In genomic region chr10:58813081-58813800, GRCm38 (mm10) we compare ENCODE assay signal across 8 mouse cellular contexts. TPM values are rescaled to one million over a fixed set of nuclear protein-coding genes. Genes with fewer than 3 reads are reported as not detected.
DNase-seq lines count a peak whose midpoint lies in the region; ATAC-seq and TF ChIP-seq lines count a peak whose summit lies in the region.

Gene Sh3rf3 (plus strand): TSS chr10:58813359.

- peak within 1 kb of the TSS; percentile 49 for H3K4me3 ChIP-seq in intestine, postnatal 0 days (ENCODE audit: low read depth, low read length)
- peak within 1 kb of the TSS; percentile 68 for H3K4me3 ChIP-seq in limb, embryonic 15.5 days
- peak within 1 kb of the TSS; percentile 69 for H3K4me3 ChIP-seq in midbrain, postnatal 0 days (ENCODE audit: low read depth, low read length)
- peak within 1 kb of the TSS; percentile 65 for H3K4me3 ChIP-seq in testis, adult 2 months (ENCODE audit: control insufficient read depth, low read depth, low read length)

- no peaks in the 10 kb centered on the region for H3K36me3 ChIP-seq in intestine, postnatal 0 days (ENCODE audit: control insufficient read depth, insufficient read depth)
- H3K36me3 ChIP-seq in limb, embryonic 15.5 days = no peaks in the 10 kb centered on the region
- H3K36me3 ChIP-seq in midbrain, postnatal 0 days (ENCODE audit: insufficient read depth, low read length) = no peaks in the 10 kb centered on the region
- H3K36me3 ChIP-seq in testis, adult 2 months (ENCODE audit: control insufficient read depth, insufficient read depth, low read length) = no peaks in the 10 kb centered on the region

- no peaks in the 10 kb centered on the region for H3K4me1 ChIP-seq in intestine, postnatal 0 days (replicated peaks; ENCODE audit: control insufficient read depth, insufficient read depth, low read length)
- H3K4me1 ChIP-seq in limb, embryonic 15.5 days = peaks cover 20% of the 10 kb centered on the region
- no peaks in the 10 kb centered on the region; the same call in 1 of the 2 replicates for H3K4me1 ChIP-seq in midbrain, postnatal 0 days (ENCODE audit: insufficient read depth, low read length)
- H3K4me1 ChIP-seq in testis, adult 2 months (ENCODE audit: control insufficient read depth, insufficient read depth, low read length) = peaks cover 12% of the 10 kb centered on the region

- H3K4me2 ChIP-seq in intestine, postnatal 0 days (replicated peaks; ENCODE audit: low read depth) = peak within 1 kb of the TSS; percentile 89
- H3K4me2 ChIP-seq in limb, embryonic 15.5 days = peak within 1 kb of the TSS; percentile 99
- H3K4me2 ChIP-seq in midbrain, postnatal 0 days (ENCODE audit: low read depth, low read length, poor library complexity, severe bottlenecking) = peak within 1 kb of the TSS; percentile 99

- TF ChIP-seq CTCF in intestine, postnatal 0 days (IDR thresholded peaks at IDR 0.05; ENCODE audit: low read depth) = no peak
- TF ChIP-seq CTCF in midbrain, postnatal 0 days (IDR thresholded peaks at IDR 0.05) = no peak
- no peak for TF ChIP-seq CTCF in testis, adult 2 months (IDR thresholded peaks at IDR 0.05; ENCODE audit: control insufficient read depth, insufficient read depth, insufficient replicate concordance, low read depth, low read length)

- TF ChIP-seq POLR2A in testis, adult 2 months (IDR thresholded peaks at IDR 0.05; ENCODE audit: control insufficient read depth, low read depth, low read length) = no peak

- DNase-seq in heart, adult 18-20 months = peak; percentile 16 to 34
- no peak for DNase-seq in heart, adult 8-10 months (ENCODE audit: low spot score)
- DNase-seq in cerebellum, adult 9-11 months = peak; percentile 6
- no peak for DNase-seq in frontal cortex, adult 2 months (ENCODE audit: extremely low spot score in 1 of 2, low spot score in 1 of 2)
- peak; percentile 22 for DNase-seq in midbrain, postnatal 0 days (ENCODE audit: low spot score)

- H3K9me3 ChIP-seq in intestine, postnatal 0 days (ENCODE audit: control insufficient read depth) = no peaks in the 10 kb centered on the region
- no peaks in the 10 kb centered on the region for H3K9me3 ChIP-seq in limb, embryonic 15.5 days
- no peaks in the 10 kb centered on the region for H3K9me3 ChIP-seq in midbrain, postnatal 0 days (ENCODE audit: low read length)

- ATAC-seq in intestine, postnatal 0 days = no peak
- 0 out of 2 replicates have a peak, but pooled peaks have one; percentile 59 for ATAC-seq in limb, embryonic 15.5 days (ENCODE audit: insufficient number of reproducible peaks, low FRiP score, low TSS enrichment, low read depth)
- ATAC-seq in midbrain, postnatal 0 days (ENCODE audit: low FRiP score) = peak; percentile 56

- no peak within 1 kb of the TSS for H3K27ac ChIP-seq in intestine, postnatal 0 days (ENCODE audit: low read depth, low read length)
- peak within 1 kb of the TSS; percentile 81 for H3K27ac ChIP-seq in limb, embryonic 15.5 days
- H3K27ac ChIP-seq in midbrain, postnatal 0 days (ENCODE audit: low read depth, low read length) = 0 out of 2 replicates have a peak within 1 kb of the TSS, but pooled peaks have one; percentile 12
- H3K27ac ChIP-seq in testis, adult 2 months (ENCODE audit: control insufficient read depth, insufficient read depth, low read depth, low read length) = no peak within 1 kb of the TSS

- peak within 1 kb of the TSS; percentile 22; the same call in 1 of the 2 replicates for H3K9ac ChIP-seq in intestine, postnatal 0 days (ENCODE audit: low read depth, low read length)
- H3K9ac ChIP-seq in limb, embryonic 15.5 days = peak within 1 kb of the TSS; percentile 52
- H3K9ac ChIP-seq in midbrain, postnatal 0 days (replicated peaks; ENCODE audit: low read length, poor library complexity, severe bottlenecking) = peak within 1 kb of the TSS; percentile 62

- WGBS in intestine, postnatal 0 days = under 1% methylated on average over 71 of the region's 79 CpGs
- under 1% methylated on average over 76 of the region's 79 CpGs for WGBS in limb, embryonic 15.5 days
- WGBS in midbrain, postnatal 0 days = under 1% methylated on average over 61 of the region's 79 CpGs

- peaks cover 35% of the 10 kb centered on the region for H3K27me3 ChIP-seq in intestine, postnatal 0 days (replicated peaks; ENCODE audit: control insufficient read depth, insufficient read depth, low read length)
- peaks cover 34% of the 10 kb centered on the region for H3K27me3 ChIP-seq in limb, embryonic 15.5 days
- 0 out of 2 replicates have a peak, but pooled peaks cover 7% of the 10 kb centered on the region for H3K27me3 ChIP-seq in midbrain, postnatal 0 days (ENCODE audit: insufficient read depth, low read length)
- H3K27me3 ChIP-seq in testis, adult 2 months (ENCODE audit: control insufficient read depth, insufficient read depth, low read length) = no peaks in the 10 kb centered on the region; the same call in 1 of the 2 replicates

RNA-seq across cellular contexts. Expression of gene Sh3rf3, which starts in this region (rescaled TPM):
- total RNA-seq in heart, adult 18-20 months (2021) = under 1 TPM; 0.77 to 0.98 TPM
- total RNA-seq in heart, adult 8-10 months (2022) = 1 to 10 TPM in 2 of 4 experiments, under 1 TPM in 2; 0.95 to 1.6 (median 0.98) TPM
- 17.7 and 19.7 TPM in 2 replicates for polyA plus RNA-seq in frontal cortex, adult 2 months (2012; rRNA removed)
- polyA plus RNA-seq in intestine, postnatal 0 days (2015; fragmentation: Nextera tagmentation; extraction: Ambion mirVana) = 0.17 and 0.24 TPM in 2 replicates
- polyA plus RNA-seq in limb, embryonic 15.5 days (2015; fragmentation: Nextera tagmentation; extraction: Ambion mirVana) = 2.1 and 3.6 TPM in 2 replicates
- total RNA-seq in midbrain, postnatal 0 days (2014; rRNA removed) = 21.5 and 31.9 TPM in 2 replicates
- polyA plus RNA-seq in midbrain, postnatal 0 days (2015; fragmentation: Nextera tagmentation; extraction: Ambion mirVana) = 2.8 and 4.6 TPM in 2 replicates
- polyA plus RNA-seq in testis, adult 2 months (2012; rRNA removed) = 0.53 and 1.2 TPM in 2 replicates

Comparison
In these comparisons a context has a peak if more than half of its experiments do, and no peak if none do; other contexts are left out.
1. Peak in DNase-seq in heart, adult 18-20 months; RNA of the gene not detected or under 1 TPM.
2. DNase-seq: peak in cerebellum, adult 9-11 months (single experiment) and midbrain, postnatal 0 days (single experiment); none in heart, adult 8-10 months (single experiment) and frontal cortex, adult 2 months (0 of 2).
3. H3K27ac ChIP-seq: peak in limb, embryonic 15.5 days (single experiment) and midbrain, postnatal 0 days (single experiment); none in intestine, postnatal 0 days (single experiment) and testis, adult 2 months (single experiment).
4. Peak in every context shown above with its lines, with median percentiles within 50 percentile points of each other: H3K4me2 ChIP-seq, H3K4me3 ChIP-seq and H3K9ac ChIP-seq.